Mouse (Mus musculus) midbrain, embryonic 11.5 days (tissue): Measurements from ENCODE around the gene Ccdc28b. TPM values are rescaled to one million over a fixed set of nuclear protein-coding genes. Genes with fewer than 3 reads are reported as not detected.

ENCODE experiments used
- ATAC-seq: fragments of 200-750 bp; cut with Nextera tagmentation; 2 replicates; pipeline ENCODE4 v1.8.0; 2017; ENCODE audit warnings: moderate TSS enrichment, moderate library complexity; ENCODE audit not compliant: low FRiP score
- DNase-seq: peaks from one replicate; pipeline ENCODE4 v3.0.0; 2015; ENCODE audit warnings: low spot score; ENCODE audit errors: missing footprints
- H3K27ac ChIP-seq: fragments of 300-500 bp; sonication (generic); 2 replicates; pipeline ENCODE4 v1.5.1; 2014; ENCODE audit warnings: low read depth, low read length
- H3K27me3 ChIP-seq: fragments of 300-500 bp; sonication (generic); 2 replicates; pipeline ENCODE4 v1.6.1; 2014; ENCODE audit warnings: mild to moderate bottlenecking, low read length, moderate library complexity, mixed read lengths; ENCODE audit not compliant: control insufficient read depth, insufficient read depth
- H3K36me3 ChIP-seq: fragments of 300-500 bp; sonication (generic); 2 replicates; pipeline ENCODE4 v1.6.1; 2014; ENCODE audit warnings: mild to moderate bottlenecking, low read length, moderate library complexity, mixed read lengths; ENCODE audit not compliant: control insufficient read depth, insufficient read depth
- H3K4me1 ChIP-seq: fragments of 300-500 bp; sonication (generic); 2 replicates; pipeline ENCODE4 v1.6.1; 2014; ENCODE audit warnings: low read length; ENCODE audit not compliant: control insufficient read depth, insufficient read depth
- H3K4me2 ChIP-seq: fragments of 300-500 bp; sonication (generic); 2 replicates; pipeline ENCODE4 v1.6.1; 2014; ENCODE audit warnings: mild to moderate bottlenecking, moderate library complexity
- H3K4me3 ChIP-seq: fragments of 300-500 bp; sonication (generic); 2 replicates; pipeline ENCODE4 v1.5.1; 2014; ENCODE audit warnings: low read depth, low read length
- H3K9ac ChIP-seq: fragments of 300-500 bp; sonication (generic); 2 replicates; pipeline ENCODE4 v1.6.1; 2014; ENCODE audit warnings: low read length
- H3K9me3 ChIP-seq: fragments of 300-500 bp; sonication (generic); 2 replicates; pipeline ENCODE4 v1.6.1; 2016; ENCODE audit warnings: low read length; ENCODE audit not compliant: control insufficient read depth
- WGBS: fragments of 180-500 bp; shearing (Covaris S2); extraction: QIAGEN DNeasy Blood & Tissue Kit; methylation state at CpG from one replicate; pipeline ENCODE4 v1.1.7; 2014; 5-methylcytosine and 5-hydroxymethylcytosine counted together
- polyA plus RNA-seq: library from polyadenylated mRNA; unstranded; fragments of >200 nt; fragmentation: Nextera tagmentation; extraction: Ambion mirVana; gene quantifications from 2 replicates; pipeline ENCODE4 v1.2.1, GENCODE M21; 2014

Ccdc28b gene
- polyA plus RNA-seq, 1 experiment from 2014 or later: 70.0 TPM

DNA sequence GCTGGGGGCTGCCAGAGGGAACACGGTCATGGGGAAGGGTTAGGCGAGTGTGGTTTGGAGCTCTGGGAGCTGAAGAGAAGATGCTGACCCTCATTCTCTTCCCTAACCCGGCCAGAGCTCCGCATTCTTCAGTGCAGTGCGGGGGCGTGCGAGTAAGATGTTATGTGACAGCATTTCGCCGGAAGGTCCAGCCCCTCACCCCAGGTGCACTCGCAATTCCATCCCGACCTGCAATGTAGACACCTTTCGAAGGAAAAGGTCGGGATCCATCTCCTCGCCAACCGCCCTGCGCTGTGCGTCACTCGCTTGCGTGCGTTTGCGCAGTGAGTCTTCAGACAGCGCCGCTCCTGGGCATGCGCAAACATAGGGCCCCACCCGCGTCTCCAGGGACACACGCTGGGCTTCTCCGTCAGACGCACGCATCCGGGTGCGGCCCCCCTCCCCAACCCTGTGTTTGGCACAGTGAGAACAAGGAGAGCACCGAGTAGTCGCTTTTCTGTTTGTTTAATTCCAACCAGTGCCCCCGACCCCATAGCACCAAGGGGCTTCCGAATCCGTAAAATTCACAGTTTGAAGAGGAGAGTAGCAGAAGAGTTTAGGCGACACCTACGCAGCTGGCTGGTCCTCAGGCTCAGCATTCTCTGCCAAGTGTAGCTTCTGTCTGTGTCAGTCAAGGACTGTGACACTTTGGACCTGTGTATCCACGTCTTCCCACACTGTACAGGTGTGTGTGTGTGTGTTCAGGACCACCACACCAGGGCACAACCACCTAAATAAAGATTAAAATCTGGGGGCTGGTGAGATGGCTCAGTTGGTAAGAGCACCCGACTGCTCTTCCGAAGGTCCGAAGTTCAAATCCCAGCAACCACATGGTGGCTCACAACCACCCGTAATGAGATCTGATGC is 4.7 kb downstream of the Ccdc28b start, which contains the start of gene Iqcc:
Iqcc (minus strand) TSS at position 314 of the 906 bp plus-strand sequence.
- 4% methylated on average over 43 of the region's 44 CpGs for WGBS

DNA sequence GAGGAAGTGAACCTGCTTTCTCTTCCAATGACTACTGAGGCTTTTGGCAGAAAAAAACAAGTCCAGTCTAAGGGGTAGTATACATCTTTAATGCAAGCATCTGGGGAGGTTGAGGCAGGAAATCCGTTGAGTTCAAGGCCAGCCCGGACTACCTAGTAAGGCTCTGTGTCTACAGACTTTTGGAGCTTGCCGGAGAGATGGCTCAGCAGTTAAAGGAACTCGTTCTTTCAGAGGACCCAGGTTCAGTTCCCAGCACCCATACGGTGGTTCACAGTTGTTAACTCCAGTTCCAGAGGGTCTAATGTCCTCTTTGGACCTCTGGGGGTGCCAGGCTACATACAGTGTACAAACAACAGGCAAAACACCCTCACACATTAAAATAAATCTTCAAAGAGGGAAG is 5.7 kb downstream of the Ccdc28b start:
- ATAC-seq (no peak), DNase-seq (no peak)
- Histone ChIP-seq H3K27ac (no peak overlapping the region), H3K9me3 (no peaks in the 10 kb centered on the region), H3K4me1 (peaks cover 14% of the 10 kb centered on the region), H3K4me3 (peak overlapping the region; percentile 47), H3K4me2 (peak overlapping the region; percentile 62), H3K36me3 (no peaks in the 10 kb centered on the region), H3K9ac (peak overlapping the region; percentile 67), H3K27me3 (no peaks in the 10 kb centered on the region)
- 94% methylated on average over 5 of the region's 5 CpGs for WGBS

More for the DNA sequence above, 4.7 kb downstream of the Ccdc28b start, which contains the start of gene Iqcc:
- no peaks in the 10 kb centered on the region for H3K27me3 ChIP-seq
- ATAC-seq: peak; percentile 90
- peak within 1 kb of the TSS; percentile 62 for H3K4me2 ChIP-seq
- H3K36me3 ChIP-seq: no peaks in the 10 kb centered on the region
- peak within 1 kb of the TSS; percentile 47 for H3K4me3 ChIP-seq
- H3K9ac ChIP-seq: peak within 1 kb of the TSS; percentile 67
- peak within 1 kb of the TSS; percentile 71; the same call in 1 of the 2 replicates for H3K27ac ChIP-seq
- peaks cover 16% of the 10 kb centered on the region for H3K4me1 ChIP-seq
- no peaks in the 10 kb centered on the region for H3K9me3 ChIP-seq
- peak; percentile 99 for DNase-seq

DNA sequence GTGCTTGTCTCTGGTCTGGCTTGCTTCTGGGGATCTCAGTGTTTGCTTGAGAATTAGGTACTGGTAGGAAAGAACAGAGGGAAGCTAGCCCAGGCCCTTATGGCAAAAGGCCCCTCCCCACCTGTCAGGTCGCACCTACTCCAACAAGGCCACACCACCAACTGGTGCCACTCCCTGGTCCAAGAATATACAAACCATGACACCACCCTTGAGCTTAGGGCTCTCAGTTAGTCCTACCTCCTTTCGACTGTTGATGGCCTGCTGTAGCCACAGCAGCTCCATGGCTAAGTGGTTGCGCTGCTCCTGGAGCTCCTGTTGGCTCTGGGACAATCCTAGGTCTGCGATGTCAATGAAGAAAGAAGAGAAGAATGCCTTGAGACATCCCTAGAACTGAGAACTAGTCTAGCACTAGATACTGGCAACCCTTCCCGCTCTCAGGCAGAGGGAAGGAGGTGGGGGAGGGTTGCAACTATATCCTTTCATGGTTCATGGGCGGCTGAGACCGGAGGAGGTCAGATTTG is 6.6 kb downstream of the Ccdc28b start:
- H3K4me3 ChIP-seq: no peak overlapping the region
- no peak for DNase-seq
- no peak overlapping the region for H3K9ac ChIP-seq
- WGBS: 97% methylated on average over 7 of the region's 7 CpGs
- no peaks in the 10 kb centered on the region for H3K36me3 ChIP-seq
- ATAC-seq: no peak
- H3K9me3 ChIP-seq: no peaks in the 10 kb centered on the region
- H3K4me2 ChIP-seq: no peak overlapping the region
- H3K27ac ChIP-seq: no peak overlapping the region
- H3K4me1 ChIP-seq: peaks cover 8% of the 10 kb centered on the region
- H3K27me3 ChIP-seq: no peaks in the 10 kb centered on the region

DNA sequence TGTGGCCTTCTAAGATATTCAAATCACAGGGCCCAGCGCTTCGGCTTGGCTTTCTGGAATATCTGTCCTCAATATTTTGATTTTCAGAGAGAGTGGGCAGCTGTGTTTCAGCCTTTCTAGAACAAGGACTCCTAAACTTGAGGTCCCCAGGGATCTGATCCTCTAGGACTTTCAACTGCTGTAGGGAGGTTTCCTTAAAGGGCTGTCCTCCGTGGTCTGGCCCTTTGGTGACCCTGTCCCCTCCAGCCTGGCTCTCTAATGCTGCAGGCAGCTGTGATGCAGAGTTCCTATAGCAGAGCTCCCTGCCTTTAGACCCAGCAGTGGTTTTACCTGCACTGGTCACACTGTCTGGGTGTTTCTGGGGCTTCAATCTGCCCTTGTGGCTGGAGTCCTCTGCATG is 7.1 kb downstream of the Ccdc28b start:
- WGBS: 87% methylated on average over 3 of the region's 3 CpGs
- DNase-seq (no peak), ATAC-seq (no peak)
- no peak overlapping the region for H3K27ac ChIP-seq
- H3K9me3 ChIP-seq: no peaks in the 10 kb centered on the region
- no peak overlapping the region for H3K4me3 ChIP-seq
- no peaks in the 10 kb centered on the region for H3K27me3 ChIP-seq
- no peak overlapping the region for H3K4me2 ChIP-seq
- no peaks in the 10 kb centered on the region for H3K36me3 ChIP-seq
- peaks cover 8% of the 10 kb centered on the region for H3K4me1 ChIP-seq
- H3K9ac ChIP-seq: no peak overlapping the region

DNA sequence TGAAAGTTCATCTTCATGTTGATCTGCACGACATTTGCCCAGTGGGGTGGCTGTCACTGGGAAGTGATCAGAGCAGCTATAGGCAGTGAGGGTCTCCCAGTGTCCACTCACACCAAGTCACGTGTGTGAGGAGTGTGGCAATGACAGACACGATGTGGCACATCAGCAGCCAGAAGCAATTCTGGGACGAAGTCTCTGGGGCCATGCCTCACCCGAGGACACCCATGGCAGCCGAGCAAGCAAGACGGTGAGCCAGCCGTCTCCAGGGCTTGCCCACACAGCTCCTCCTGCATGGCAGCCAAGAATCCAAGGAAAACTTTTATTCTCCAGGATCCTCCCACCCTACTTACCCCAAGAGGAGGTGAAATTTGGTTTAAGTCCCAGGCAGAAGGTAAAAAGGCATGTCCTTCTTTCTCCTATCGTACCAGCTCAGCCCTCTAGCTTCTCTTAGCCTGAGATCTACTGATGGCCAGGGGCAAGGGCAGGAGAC is 7.9 kb downstream of the Ccdc28b start:
- Histone ChIP-seq H3K9ac (no peak overlapping the region), H3K4me3 (no peak overlapping the region), H3K27me3 (no peaks in the 10 kb centered on the region), H3K27ac (no peak overlapping the region), H3K9me3 (no peaks in the 10 kb centered on the region), H3K4me2 (no peak overlapping the region), H3K4me1 (peaks cover 8% of the 10 kb centered on the region), H3K36me3 (no peaks in the 10 kb centered on the region)
- DNase-seq: no peak
- 90% methylated on average over 9 of the region's 9 CpGs for WGBS
- no peak for ATAC-seq

DNA sequence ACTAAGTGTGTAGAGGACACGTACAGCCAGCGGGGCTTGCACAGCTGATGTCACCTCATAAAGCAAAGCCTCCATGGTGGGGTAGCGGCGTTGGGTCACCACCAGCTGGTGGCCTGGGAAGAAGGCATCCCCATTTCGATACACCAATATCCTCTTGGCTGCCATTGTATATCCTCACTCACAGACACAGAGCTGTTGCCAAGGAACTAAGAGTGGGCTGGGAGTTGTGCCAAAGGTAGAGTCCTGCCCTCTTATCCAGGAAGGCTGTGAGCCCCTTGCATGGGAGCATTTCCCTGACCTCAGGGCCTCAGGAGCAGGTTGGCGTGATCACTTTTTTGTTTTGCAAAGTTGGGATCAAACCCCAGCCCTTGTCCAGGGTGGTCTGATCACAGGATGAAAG is 9.7 kb downstream of the Ccdc28b start, which contains the start of gene Dcdc2b:
Dcdc2b (minus strand) TSS at position 165 of the 400 bp plus-strand sequence.
- H3K9me3 ChIP-seq: no peaks in the 10 kb centered on the region
- H3K9ac ChIP-seq: no peak within 1 kb of the TSS
- DNase-seq (no peak), ATAC-seq (no peak)
- H3K4me2 ChIP-seq: no peak within 1 kb of the TSS
- peaks cover 5% of the 10 kb centered on the region for H3K4me1 ChIP-seq
- no peak within 1 kb of the TSS for H3K27ac ChIP-seq
- H3K4me3 ChIP-seq: no peak within 1 kb of the TSS
- H3K27me3 ChIP-seq: no peaks in the 10 kb centered on the region
- no peaks in the 10 kb centered on the region for H3K36me3 ChIP-seq
- WGBS: 85% methylated on average over 6 of the region's 6 CpGs

DNA sequence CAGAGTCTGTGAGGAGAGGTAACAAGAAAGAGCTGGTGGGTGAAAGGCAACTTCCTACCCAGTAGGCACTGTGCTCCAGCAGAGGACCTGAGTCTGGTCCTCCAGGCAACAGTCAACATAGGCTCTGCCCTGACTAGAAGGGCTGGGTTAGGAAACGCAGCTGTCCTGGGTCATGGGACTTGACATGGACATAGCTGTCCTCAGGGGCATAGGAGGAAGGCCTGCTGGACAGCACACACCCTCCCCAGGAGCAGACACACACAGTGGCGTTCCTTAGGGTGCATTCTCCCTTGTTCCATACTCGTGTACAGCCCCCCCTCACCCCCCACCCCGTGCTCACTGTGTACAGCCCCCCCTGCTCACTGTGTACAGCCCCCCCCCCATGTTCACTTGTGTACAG is 13.3 kb downstream of the Ccdc28b start:
- Histone ChIP-seq H3K9ac (no peak overlapping the region), H3K4me3 (no peak overlapping the region), H3K27me3 (no peaks in the 10 kb centered on the region), H3K4me2 (no peak overlapping the region), H3K36me3 (peaks cover 12% of the 10 kb centered on the region), H3K27ac (no peak overlapping the region), H3K4me1 (no peaks in the 10 kb centered on the region), H3K9me3 (no peaks in the 10 kb centered on the region)
- ATAC-seq (peak; percentile 15; the same call in 1 of the 2 replicates), DNase-seq (no peak)
- WGBS: 79% methylated on average over 4 of the region's 4 CpGs

DNA sequence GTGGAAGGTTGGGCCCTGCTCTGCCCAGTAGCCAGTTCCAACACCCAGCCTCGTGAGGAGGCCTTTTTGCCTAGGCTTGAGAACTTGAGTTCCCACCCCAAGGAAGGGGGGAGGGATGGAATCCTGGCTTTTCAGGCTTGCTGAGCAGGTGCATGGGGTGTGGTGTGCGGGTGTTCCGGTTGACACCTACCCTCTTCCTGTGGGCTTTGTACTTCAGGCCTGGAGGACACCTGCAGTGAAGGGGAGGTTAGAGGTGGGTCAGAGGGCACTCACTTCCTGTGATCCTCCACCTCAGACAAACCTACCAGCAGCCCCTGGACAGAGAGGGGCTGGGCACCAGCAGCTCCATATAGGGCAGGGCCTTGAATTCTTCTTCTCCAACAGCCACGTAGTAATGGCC is 13.7 kb downstream of the Ccdc28b start:
- Histone ChIP-seq H3K27me3 (no peaks in the 10 kb centered on the region), H3K9ac (no peak overlapping the region), H3K36me3 (peaks cover 12% of the 10 kb centered on the region), H3K4me3 (no peak overlapping the region), H3K9me3 (no peaks in the 10 kb centered on the region), H3K4me1 (no peaks in the 10 kb centered on the region), H3K27ac (no peak overlapping the region), H3K4me2 (no peak overlapping the region)
- 85% methylated on average over 4 of the region's 4 CpGs for WGBS
- DNase-seq: no peak
- ATAC-seq: 0 out of 2 replicates have a peak, but pooled peaks have one; percentile 6

DNA sequence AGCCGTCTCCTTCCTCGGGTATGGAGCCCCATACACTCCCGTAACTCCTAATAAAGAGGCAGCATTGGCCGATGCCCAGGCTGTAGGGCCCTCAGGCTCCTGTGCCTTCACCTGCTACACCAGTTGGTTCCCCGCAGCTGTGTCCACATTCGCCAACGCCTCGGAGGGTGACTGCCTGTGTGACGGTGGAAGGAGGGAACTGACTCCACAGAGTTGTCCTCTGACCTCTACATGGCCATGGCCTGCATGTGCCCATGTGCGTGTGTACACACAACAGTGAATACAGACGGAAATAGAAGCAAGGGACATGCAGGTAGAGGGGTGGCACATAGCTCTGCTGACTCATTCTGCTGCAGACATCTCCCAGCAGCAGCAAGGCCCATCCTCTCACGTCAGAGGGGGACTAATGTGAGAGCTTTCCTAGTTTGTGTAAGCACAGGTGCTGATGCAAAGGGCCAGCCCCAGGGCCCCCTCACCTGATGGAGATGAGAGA is 14.6 kb downstream of the Ccdc28b start:
- Histone ChIP-seq H3K4me3 (no peak overlapping the region), H3K27ac (no peak overlapping the region), H3K27me3 (no peaks in the 10 kb centered on the region), H3K9ac (no peak overlapping the region), H3K9me3 (no peaks in the 10 kb centered on the region), H3K36me3 (peaks cover 14% of the 10 kb centered on the region), H3K4me1 (no peaks in the 10 kb centered on the region), H3K4me2 (no peak overlapping the region)
- 81% methylated on average over 12 of the region's 12 CpGs for WGBS
- DNase-seq (no peak), ATAC-seq (peak; percentile 18; the same call in 1 of the 2 replicates)
